In genomic region chr5:35723900-35724299, GRCm38 (mm10) we compare ENCODE assay signal across 25 mouse cellular contexts. TPM values are rescaled to one million over a fixed set of nuclear protein-coding genes. Genes with fewer than 3 reads are reported as not detected.
"Had no signal": no experiment of that assay in that cellular context is flagged by ENCODE, and none has a peak within 500 bp of the region (broad histone marks: within the 10 kb centered on the region; RNA-seq: fewer than 3 reads in every experiment).

No protein-coding gene starts in this region.

- H3K36me3 ChIP-seq: kidney, embryonic 15.5 days; limb, embryonic 12.5 days; limb, embryonic 15.5 days; lung, embryonic 15.5 days had no signal

- H3K27ac ChIP-seq: kidney, embryonic 15.5 days; limb, embryonic 12.5 days; limb, embryonic 15.5 days; liver, embryonic 14.5 days; lung, embryonic 15.5 days; stomach, postnatal 0 days had no signal

- H3K27me3 ChIP-seq: kidney, embryonic 15.5 days; limb, embryonic 15.5 days; lung, embryonic 15.5 days had no signal

- ATAC-seq: liver, postnatal 0 days had no signal

- DNase-seq: kidney, adult 8-10 months; kidney, postnatal 10 days; kidney, postnatal 36 days; layer of hippocampus, postnatal 36 days; left cerebral cortex, postnatal 4 days; liver, postnatal 0 days; lung, postnatal 14 days; lung, postnatal 4 days; midbrain, embryonic 14.5 days; right cerebral cortex, adult 18-20 months; right cerebral cortex, postnatal 14 days; right cerebral cortex, postnatal 4 days; thymus, adult 2 months; thymus, postnatal 14 days; thymus, postnatal 4 days had no signal

- H3K4me2 ChIP-seq: kidney, embryonic 15.5 days; limb, embryonic 12.5 days; limb, embryonic 15.5 days; liver, embryonic 11.5 days; lung, embryonic 15.5 days; midbrain, embryonic 11.5 days had no signal

- H3K9ac ChIP-seq: kidney, embryonic 15.5 days; limb, embryonic 12.5 days; limb, embryonic 15.5 days; liver, embryonic 14.5 days; liver, postnatal 0 days; lung, embryonic 15.5 days had no signal

- H3K4me3 ChIP-seq: kidney, embryonic 15.5 days; limb, embryonic 12.5 days; limb, embryonic 15.5 days; lung, embryonic 15.5 days had no signal

- H3K9me3 ChIP-seq: kidney, embryonic 15.5 days; limb, embryonic 12.5 days; limb, embryonic 15.5 days; lung, embryonic 15.5 days had no signal

RNA-seq across cellular contexts. Expression of gene Sh3tc1, which starts 15.9 kb away (rescaled TPM):
- total RNA-seq: megakaryocyte-erythroid progenitor cell, adult 5-6 weeks had no signal

RNA-seq across cellular contexts. Expression of gene Ablim2, which starts 33.8 kb away (rescaled TPM):
- total RNA-seq: megakaryocyte progenitor cell, adult 5-6 weeks had no signal

RNA-seq across cellular contexts. Expression of gene Htra3, which starts 44.3 kb away (rescaled TPM):
- total RNA-seq: megakaryocyte progenitor cell, adult 5-6 weeks; megakaryocyte-erythroid progenitor cell, adult 5-6 weeks had no signal
